Mouse (Mus musculus) lung, postnatal 36 days (tissue): Measurements from ENCODE around the gene Pfkl.
"Not testable (repeated sequence)": the region's sequence is repeated elsewhere in the genome, so short reads cannot be mapped to it uniquely, and the experiment has no call there.

ENCODE experiments used
- DNase-seq: peaks from one replicate; pipeline ENCODE4 v3.0.0; 2022; ENCODE audit warnings: mixed read lengths

The Pfkl gene

GRCm38 (mm10) chr10:77969973-77970325 lies 39.9 kb downstream of the Pfkl start:
- DNase-seq: no peak

- DNase-seq: peak; percentile 51
These were observed 40.5 kb downstream of the Pfkl start for GRCm38 (mm10) chr10:77969274-77969972.

DNA sequence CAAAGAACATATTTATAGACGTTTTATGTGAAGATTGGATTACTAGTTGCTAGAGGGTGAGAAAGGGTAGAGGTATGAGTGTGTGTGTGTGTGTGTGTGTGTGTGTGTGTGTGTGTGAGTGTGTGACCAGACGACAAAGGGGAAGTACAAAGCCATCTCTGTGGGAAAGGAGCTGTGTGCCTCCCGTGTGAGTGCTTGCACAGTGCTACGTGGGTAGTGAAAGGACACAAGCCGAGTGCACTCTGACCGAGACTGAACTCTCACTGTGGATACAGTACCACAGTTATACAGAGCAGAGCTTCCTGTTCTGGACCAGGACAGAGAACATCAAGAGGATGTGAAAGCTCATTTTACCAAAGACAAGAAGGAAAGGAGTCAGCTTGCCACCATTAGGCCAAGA lies 45.9 kb downstream of the Pfkl start:
- DNase-seq: peak; percentile 51

GRCm38 (mm10) chr10:77962725-77963124 lies 47.2 kb downstream of the Pfkl start:
- DNase-seq: no peak

DNA sequence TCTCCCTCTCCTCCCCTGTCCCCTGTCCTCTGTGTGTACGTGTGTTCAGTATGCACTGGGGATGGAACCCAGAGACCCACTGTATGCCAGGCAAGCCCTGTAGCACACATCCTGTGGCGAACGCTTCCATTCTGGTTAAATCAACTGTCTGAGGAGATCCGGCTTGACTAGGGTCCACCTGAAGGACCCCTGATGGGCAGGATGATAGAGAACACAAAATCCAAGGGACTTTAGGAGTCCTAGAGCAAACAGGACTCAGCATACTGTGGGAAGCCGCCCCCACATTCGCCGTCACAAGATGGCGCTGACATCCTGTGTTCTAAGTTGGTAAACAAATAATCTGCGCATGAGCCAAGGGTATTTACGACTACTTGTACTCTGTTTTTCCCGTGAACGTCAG lies 59.4 kb downstream of the Pfkl start:
- not testable (repeated sequence) for DNase-seq

DNA sequence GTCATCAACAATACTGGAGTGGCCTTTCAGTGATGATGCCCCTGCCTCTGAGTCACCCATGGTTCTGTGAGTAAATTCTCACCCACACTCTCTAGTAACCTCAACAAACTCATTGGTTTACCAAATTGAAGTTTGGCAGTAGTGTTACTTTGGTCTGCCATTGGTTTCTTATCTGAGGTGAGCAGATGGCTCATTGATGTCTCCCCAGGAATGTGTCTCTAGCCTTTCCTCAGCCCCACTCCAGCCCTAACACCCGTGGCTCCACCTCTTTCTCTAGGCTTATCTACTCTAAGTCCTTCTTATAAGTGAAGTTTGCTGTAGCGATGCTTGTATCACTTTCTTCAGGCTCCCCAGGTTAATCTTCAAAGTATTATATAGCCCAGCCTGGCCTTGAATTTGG lies 70.2 kb downstream of the Pfkl start:
- DNase-seq: no peak
